Mouse (Mus musculus): ENCODE data around the gene Pmvk. TPM values are rescaled to one million over a fixed set of nuclear protein-coding genes. Genes with fewer than 3 reads are reported as not detected.

Pmvk gene
- total and polyA plus RNA-seq, 3 experiments: 53.6 to 75.7 TPM; not detected in 1

DNA sequence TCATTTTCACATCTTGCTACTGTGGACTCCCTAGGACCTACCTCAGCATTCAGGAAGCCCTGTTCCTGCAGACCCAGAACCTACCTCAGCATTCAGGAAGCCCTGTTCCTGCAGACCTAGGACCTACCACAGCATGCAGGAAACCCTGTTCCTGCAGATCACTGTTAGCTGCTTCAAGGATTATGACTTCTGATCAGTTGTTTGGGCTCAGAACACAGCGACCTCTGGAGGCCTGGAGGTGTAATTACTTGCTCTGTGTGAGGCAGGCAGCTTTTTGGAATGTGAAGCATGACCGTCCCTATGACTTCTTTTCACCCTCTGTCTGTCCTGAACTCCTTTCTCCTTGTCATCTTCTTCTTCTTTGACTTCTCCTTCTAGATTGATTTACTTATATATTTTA, 27.1 kb downstream of the Pmvk start:
- Histone ChIP-seq H3K36me3 (ENCODE audit: control insufficient read depth in 1 of 2, insufficient read depth in 2 of 2, low read length in 2 of 2) (no peaks in the 10 kb centered on the region), H3K4me1 (ENCODE audit: control insufficient read depth in 1 of 2, insufficient read depth in 2 of 2, low read length in 2 of 2) (no peaks in the 10 kb centered on the region), H3K9ac (ENCODE audit: control insufficient read depth, low read depth, low read length, poor library complexity, severe bottlenecking) (no peak overlapping the region), H3K79me2 (ENCODE audit: control insufficient read depth, insufficient read depth, low read length, poor library complexity) (no peaks in the 10 kb centered on the region), H3K9me3 (replicated peaks; ENCODE audit: insufficient read depth, low read length) (no peaks in the 10 kb centered on the region), H3K4me3 (ENCODE audit: control insufficient read depth in 1 of 2, insufficient read depth in 1 of 2, low read depth in 2 of 2, low read length in 2 of 2) (no peak overlapping the region), H3K27me3 (ENCODE audit: control insufficient read depth in 1 of 2, insufficient read depth in 2 of 2, low read length in 2 of 2) (peaks cover 2 to 3% of the 10 kb centered on the region in 2 experiments; a peak in 2 of 4 replicates), H3K27ac (ENCODE audit: control insufficient read depth, low read depth, low read length) (no peak overlapping the region)
- DNase-seq (ENCODE audit: low read depth, low spot score): peak; percentile 86
- TF ChIP-seq ETS1 (IDR thresholded peaks at IDR 0.05; ENCODE audit: low read depth, low read length) (no peak), USF1 (IDR thresholded peaks at IDR 0.05; ENCODE audit: low read depth, low read length) (0 out of 2 replicates have a peak, but pooled peaks have one; percentile 6), HCFC1 (IDR thresholded peaks at IDR 0.05; ENCODE audit: low read depth, low read length) (0 out of 2 replicates have a peak, but pooled peaks have one; percentile 54), GABPA (IDR thresholded peaks at IDR 0.05; ENCODE audit: low read depth, low read length) (no peak), ZC3H11A (IDR thresholded peaks at IDR 0.05; ENCODE audit: low read depth, low read length) (peak; percentile 42), NELFE (IDR thresholded peaks at IDR 0.05; ENCODE audit: low read depth, low read length) (0 out of 2 replicates have a peak, but pooled peaks have one; percentile 38), SMC3 (IDR thresholded peaks at IDR 0.05; ENCODE audit: low read depth, low read length) (peak; percentile 69), RAD21 (IDR thresholded peaks at IDR 0.05; ENCODE audit: low read depth, low read length) (peak; percentile 42), JUND (IDR thresholded peaks at IDR 0.05; ENCODE audit: low read depth, low read length) (no peak), CTCF (IDR thresholded peaks at IDR 0.05 in 2 of 3, conservative IDR thresholded peaks at IDR 0.05 in 1 of 3; ENCODE audit: control insufficient read depth in 1 of 3, insufficient read depth in 1 of 3, low read depth in 2 of 3, low read length in 3 of 3, poor library complexity in 1 of 3, severe bottlenecking in 1 of 3) (peak; percentile 90 to 100 (median 95))

DNA sequence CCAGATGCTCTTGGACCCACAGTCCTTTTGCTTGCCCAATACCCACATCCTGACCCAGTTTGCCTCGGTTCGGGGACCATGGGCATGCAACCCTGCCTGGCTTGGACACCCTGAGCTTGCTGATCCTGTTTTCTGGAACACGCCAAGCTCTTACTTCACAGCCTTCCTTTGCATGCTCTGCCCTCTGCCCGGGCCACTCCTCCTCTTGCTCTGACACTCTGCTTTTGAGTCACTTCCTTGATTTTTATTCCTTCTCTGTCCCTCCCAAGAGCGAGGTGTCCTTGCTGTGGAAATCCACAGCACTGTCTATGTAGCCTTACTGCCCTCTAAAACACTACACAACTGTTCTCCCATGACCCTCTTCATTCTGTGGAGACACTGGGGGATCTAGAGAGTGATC, 27.9 kb downstream of the Pmvk start:
- DNase-seq (ENCODE audit: low read depth, low spot score): no peak
- no peak for TF ChIP-seq TAL1 (IDR thresholded peaks at IDR 0.05; ENCODE audit: low read length)
- no peak for TF ChIP-seq POLR2A (IDR thresholded peaks at IDR 0.05; ENCODE audit: control insufficient read depth in 1 of 2, insufficient read depth in 1 of 2, low read depth in 1 of 2, low read length in 2 of 2, poor library complexity in 1 of 2)
- no peak for TF ChIP-seq ZKSCAN1 (IDR thresholded peaks at IDR 0.05; ENCODE audit: low read depth, low read length)
- peaks cover 7 to 10% of the 10 kb centered on the region in 2 experiments for H3K27me3 ChIP-seq (ENCODE audit: control insufficient read depth in 1 of 2, insufficient read depth in 2 of 2, low read length in 2 of 2)
- H3K36me3 ChIP-seq (ENCODE audit: control insufficient read depth in 1 of 2, insufficient read depth in 2 of 2, low read length in 2 of 2): no peaks in the 10 kb centered on the region
- no peaks in the 10 kb centered on the region for H3K9me3 ChIP-seq (replicated peaks; ENCODE audit: insufficient read depth, low read length)
- H3K79me2 ChIP-seq (ENCODE audit: control insufficient read depth, insufficient read depth, low read length, poor library complexity): no peaks in the 10 kb centered on the region
- no peak overlapping the region for H3K27ac ChIP-seq (ENCODE audit: control insufficient read depth, low read depth, low read length)
- no peak overlapping the region for H3K4me3 ChIP-seq (ENCODE audit: control insufficient read depth in 1 of 2, insufficient read depth in 1 of 2, low read depth in 2 of 2, low read length in 2 of 2)
- H3K4me1 ChIP-seq (ENCODE audit: control insufficient read depth in 1 of 2, insufficient read depth in 2 of 2, low read length in 2 of 2): no peaks in the 10 kb centered on the region
- no peak overlapping the region for H3K9ac ChIP-seq (ENCODE audit: control insufficient read depth, low read depth, low read length, poor library complexity, severe bottlenecking)

DNA sequence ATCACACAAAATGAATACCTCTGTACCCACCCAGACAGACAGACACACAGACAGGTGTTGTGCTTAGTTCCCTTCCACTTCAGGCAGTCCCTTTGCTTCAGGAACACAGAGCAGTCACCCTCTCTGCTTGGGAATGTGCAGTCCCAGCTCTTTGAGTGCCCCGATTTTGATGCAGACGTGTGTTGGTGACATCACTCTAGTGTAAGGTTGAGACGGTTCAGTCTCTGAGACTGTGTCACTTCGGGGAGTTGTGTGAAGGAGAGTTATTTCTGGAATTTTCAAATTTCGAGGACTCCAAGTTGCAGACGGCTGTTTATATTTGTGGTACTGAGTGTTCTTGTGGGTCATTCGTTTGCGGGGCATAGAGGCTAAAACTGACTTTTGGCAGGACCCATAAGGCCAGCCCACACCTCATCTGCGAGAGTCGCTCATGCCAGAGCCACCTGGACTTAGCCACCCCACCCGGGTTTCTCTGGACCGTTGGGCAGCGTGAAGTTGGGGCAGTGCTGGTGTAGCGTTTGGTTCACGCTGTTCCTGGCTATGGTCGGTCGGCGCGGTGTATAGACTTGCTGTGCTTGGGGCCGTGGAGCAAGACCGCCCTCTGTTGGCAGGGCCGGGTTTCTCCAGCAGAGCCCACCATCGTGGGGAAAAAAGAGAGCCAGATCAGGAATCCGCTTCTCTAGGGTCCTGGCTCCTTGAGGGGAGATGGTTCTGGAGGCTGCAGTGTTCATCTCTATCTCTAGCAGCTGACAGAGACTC, 30.6 kb downstream of the Pmvk start:
- Histone ChIP-seq H3K4me1 (ENCODE audit: control insufficient read depth in 1 of 2, insufficient read depth in 2 of 2, low read length in 2 of 2) (no peaks in the 10 kb centered on the region), H3K9me3 (replicated peaks; ENCODE audit: insufficient read depth, low read length) (no peaks in the 10 kb centered on the region), H3K36me3 (ENCODE audit: control insufficient read depth in 1 of 2, insufficient read depth in 2 of 2, low read length in 2 of 2) (no peaks in the 10 kb centered on the region), H3K27me3 (ENCODE audit: control insufficient read depth in 1 of 2, insufficient read depth in 2 of 2, low read length in 2 of 2) (peaks cover 22 to 23% of the 10 kb centered on the region in 2 experiments), H3K27ac (ENCODE audit: control insufficient read depth, low read depth, low read length) (no peak overlapping the region), H3K9ac (ENCODE audit: control insufficient read depth, low read depth, low read length, poor library complexity, severe bottlenecking) (peak overlapping the region; percentile 38), H3K4me3 (ENCODE audit: control insufficient read depth in 1 of 2, insufficient read depth in 1 of 2, low read depth in 2 of 2, low read length in 2 of 2) (peak overlapping the region in 1 of 2 experiments; percentile 15; a peak in 1 of 4 replicates), H3K79me2 (ENCODE audit: control insufficient read depth, insufficient read depth, low read length, poor library complexity) (no peaks in the 10 kb centered on the region)
- TF ChIP-seq SMC3 (IDR thresholded peaks at IDR 0.05; ENCODE audit: low read depth, low read length) (peak; percentile 95), ZNF384 (IDR thresholded peaks at IDR 0.05; ENCODE audit: low read depth, low read length) (peak; percentile 38; the same call in 1 of the 2 replicates), RCOR1 (IDR thresholded peaks at IDR 0.05; ENCODE audit: low read depth, low read length) (no peak), CTCF (IDR thresholded peaks at IDR 0.05 in 2 of 3, conservative IDR thresholded peaks at IDR 0.05 in 1 of 3; ENCODE audit: control insufficient read depth in 1 of 3, insufficient read depth in 1 of 3, low read depth in 2 of 3, low read length in 3 of 3, poor library complexity in 1 of 3, severe bottlenecking in 1 of 3) (peak; percentile 95 to 98 (median 96)), RAD21 (IDR thresholded peaks at IDR 0.05; ENCODE audit: low read depth, low read length) (peak; percentile 94), ZMIZ1 (IDR thresholded peaks at IDR 0.05; ENCODE audit: low read depth, low read length) (no peak), ZC3H11A (IDR thresholded peaks at IDR 0.05; ENCODE audit: low read depth, low read length) (peak; percentile 95)
- peak; percentile 86 for DNase-seq (ENCODE audit: low read depth, low spot score)

All from MEL (cell line).